Mouse (Mus musculus) lung, postnatal 0 days (tissue): ENCODE results near the gene Nat8f2.

ENCODE experiments used
- CTCF ChIP-seq: IDR thresholded peaks from 2 replicates; pipeline ENCODE4 v1.5.1; 2016; ENCODE audit warnings: antibody characterized with exemption, mild to moderate bottlenecking
- EP300 ChIP-seq: IDR thresholded peaks from 2 replicates; pipeline ENCODE4 v1.6.1; 2016; ENCODE audit warnings: antibody characterized with exemption, mild to moderate bottlenecking, control low read depth

GRCm38 (mm10) chr6:85908341-85908740, 39.4 kb upstream of the Nat8f2 start:
- TF ChIP-seq EP300 (no peak), CTCF (no peak)
